Mouse (Mus musculus) thymus, adult 2 months (tissue): ENCODE measurements around the gene Ccdc125.
"Not testable (repeated sequence)": the region's sequence is repeated elsewhere in the genome, so short reads cannot be mapped to it uniquely, and the experiment has no call there.

Source experiments
- CTCF ChIP-seq: fragments of 200-500 bp; IDR thresholded peaks from 2 replicates; pipeline ENCODE4 v1.5.1; 2012; ENCODE audit warnings: mild to moderate bottlenecking, control low read depth, low read length, moderate library complexity, borderline replicate concordance; ENCODE audit not compliant: control insufficient read depth, poor library complexity, insufficient read depth; ENCODE audit errors: extremely low read depth
- POLR2A ChIP-seq: fragments of 200-500 bp; IDR thresholded peaks from 2 replicates; pipeline ENCODE4 v1.6.1; 2012; ENCODE audit warnings: mild to moderate bottlenecking, low read length, control low read depth, moderate library complexity; ENCODE audit not compliant: control insufficient read depth, poor library complexity, insufficient read depth; ENCODE audit errors: extremely low read depth

- TF ChIP-seq POLR2A, CTCF: not testable (repeated sequence)
These were observed 59.0 kb downstream of the Ccdc125 start for GRCm38 (mm10) chr13:100728530-100728929.
